ENCODE assay signal across 9 mouse cellular contexts in the genomic region with DNA sequence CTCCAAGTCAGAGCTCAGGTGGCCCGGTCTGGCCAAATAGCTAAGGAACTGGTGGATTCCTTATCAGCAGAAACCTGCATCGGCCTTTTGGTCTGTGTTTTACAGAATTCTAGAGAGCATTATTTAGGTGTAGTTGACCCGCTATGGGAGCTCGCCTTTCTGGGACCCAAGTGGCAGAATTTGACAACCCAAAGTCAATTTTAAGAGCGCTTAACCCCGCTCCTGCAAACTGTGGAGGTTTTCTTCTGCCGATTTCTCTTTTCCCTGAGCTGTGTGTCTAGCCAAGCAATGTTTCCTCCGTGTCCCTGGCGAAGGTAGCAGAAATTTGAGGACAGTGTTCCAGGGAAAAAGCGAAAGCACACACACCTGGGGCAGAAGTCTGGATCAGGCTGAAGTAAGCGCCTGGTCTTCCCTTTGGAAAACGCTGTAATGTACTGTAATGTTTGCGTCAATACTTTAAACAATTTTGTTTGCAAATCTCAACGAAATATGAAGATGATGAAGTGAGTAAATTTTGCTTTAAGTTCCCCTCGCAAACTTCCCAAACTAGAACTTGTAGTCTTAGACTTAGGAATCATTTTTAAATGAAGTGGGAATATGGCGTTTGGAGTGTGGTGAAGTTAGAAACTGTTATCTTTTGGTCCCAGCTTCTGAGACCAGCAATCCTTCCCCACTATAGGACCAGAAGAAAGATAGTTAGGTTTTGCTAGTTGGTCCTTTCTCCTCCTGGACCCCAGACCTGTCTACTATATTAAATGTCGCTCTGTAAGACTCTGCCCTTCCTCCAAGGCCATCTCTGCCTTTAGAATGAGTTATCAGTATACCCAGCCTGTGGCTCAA. TPM values are rescaled to one million over a fixed set of nuclear protein-coding genes. Genes with fewer than 3 reads are reported as not detected.
A peak's percentile ranks its signal among the peaks of the same experiment; 100 is the strongest.
DNase-seq lines count a peak whose midpoint lies in the region; ATAC-seq lines count a peak whose summit lies in the region.
"Had no signal": no experiment of that assay in that cellular context is flagged by ENCODE, and none has a peak within 500 bp of the region (broad histone marks: within the 10 kb centered on the region; RNA-seq: fewer than 3 reads in every experiment).

No protein-coding gene starts in this region.

- H3K27me3 ChIP-seq in heart, embryonic 12.5 days (replicated peaks): peaks cover 88% of the 10 kb centered on the region
- peaks cover 94% of the 10 kb centered on the region for H3K27me3 ChIP-seq in embryonic facial prominence, embryonic 14.5 days (replicated peaks; ENCODE audit: control insufficient read depth, insufficient read depth, low read length)
- H3K27me3 ChIP-seq in intestine, embryonic 15.5 days (replicated peaks): peaks cover 81% of the 10 kb centered on the region
- peaks cover 87% of the 10 kb centered on the region for H3K27me3 ChIP-seq in neural tube, embryonic 11.5 days (ENCODE audit: control insufficient read depth, insufficient read depth, low read length)

- no peaks in the 10 kb centered on the region for H3K36me3 ChIP-seq in heart, embryonic 12.5 days
- H3K36me3 ChIP-seq in embryonic facial prominence, embryonic 14.5 days (ENCODE audit: control insufficient read depth, insufficient read depth, low read length): no peaks in the 10 kb centered on the region
- no peaks in the 10 kb centered on the region for H3K36me3 ChIP-seq in intestine, embryonic 15.5 days
- no peaks in the 10 kb centered on the region for H3K36me3 ChIP-seq in neural tube, embryonic 11.5 days (ENCODE audit: control insufficient read depth, insufficient read depth, low read length)

- peak overlapping the region; percentile 59 for H3K4me3 ChIP-seq in heart, embryonic 12.5 days
- peak overlapping the region; percentile 52 for H3K4me3 ChIP-seq in embryonic facial prominence, embryonic 14.5 days (ENCODE audit: low read depth, low read length)
- H3K4me3 ChIP-seq in intestine, embryonic 15.5 days (replicated peaks): 0 out of 2 replicates have a peak overlapping the region, but pooled peaks have one; percentile 43
- H3K4me3 ChIP-seq in neural tube, embryonic 11.5 days (ENCODE audit: low read depth, low read length): no peak overlapping the region

- H3K9me3 ChIP-seq in heart, embryonic 12.5 days (replicated peaks): no peaks in the 10 kb centered on the region
- no peaks in the 10 kb centered on the region for H3K9me3 ChIP-seq in embryonic facial prominence, embryonic 14.5 days (ENCODE audit: control insufficient read depth, low read length)
- H3K9me3 ChIP-seq in intestine, embryonic 15.5 days: no peaks in the 10 kb centered on the region
- H3K9me3 ChIP-seq in neural tube, embryonic 11.5 days (ENCODE audit: control insufficient read depth, low read length): no peaks in the 10 kb centered on the region

- no peak for ATAC-seq in heart, embryonic 12.5 days (ENCODE audit: insufficient number of reproducible peaks, low FRiP score)
- ATAC-seq in embryonic facial prominence, embryonic 14.5 days (ENCODE audit: low read depth): no peak
- ATAC-seq in intestine, embryonic 15.5 days: no peak
- ATAC-seq in neural tube, embryonic 11.5 days (ENCODE audit: insufficient read depth, low FRiP score, low TSS enrichment): no peak
- no peak for ATAC-seq in megakaryocyte-erythroid progenitor cell, adult 5-6 weeks (replicated peaks; ENCODE audit: low FRiP score, low TSS enrichment, poor library complexity, severe bottlenecking)

- peak overlapping the region; percentile 99 for H3K4me2 ChIP-seq in heart, embryonic 12.5 days
- H3K4me2 ChIP-seq in embryonic facial prominence, embryonic 14.5 days (ENCODE audit: low read depth, low read length): peak overlapping the region; percentile 93
- peak overlapping the region; percentile 96 for H3K4me2 ChIP-seq in intestine, embryonic 15.5 days (replicated peaks)
- peak overlapping the region; percentile 91 for H3K4me2 ChIP-seq in neural tube, embryonic 11.5 days (ENCODE audit: low read depth)

- no peak overlapping the region for H3K27ac ChIP-seq in heart, embryonic 12.5 days (ENCODE audit: poor library complexity, severe bottlenecking)
- H3K27ac ChIP-seq in embryonic facial prominence, embryonic 14.5 days (replicated peaks; ENCODE audit: low read depth, low read length): no peak overlapping the region
- H3K27ac ChIP-seq in intestine, embryonic 15.5 days: no peak overlapping the region
- H3K27ac ChIP-seq in neural tube, embryonic 11.5 days (ENCODE audit: low read depth, low read length): no peak overlapping the region

- 4% methylated on average over 17 of the region's 17 CpGs for WGBS in heart, embryonic 12.5 days
- 6% methylated on average over 17 of the region's 17 CpGs for WGBS in embryonic facial prominence, embryonic 14.5 days
- 4% methylated on average over 17 of the region's 17 CpGs for WGBS in intestine, embryonic 15.5 days
- WGBS in neural tube, embryonic 11.5 days: 1% methylated on average over 17 of the region's 17 CpGs

- no peak overlapping the region for H3K9ac ChIP-seq in heart, embryonic 12.5 days
- H3K9ac ChIP-seq in embryonic facial prominence, embryonic 14.5 days (ENCODE audit: low read depth, low read length): peak overlapping the region; percentile 38
- no peak overlapping the region for H3K9ac ChIP-seq in intestine, embryonic 15.5 days
- no peak overlapping the region; the same call in 1 of the 2 replicates for H3K9ac ChIP-seq in neural tube, embryonic 11.5 days (ENCODE audit: low read length)

- H3K4me1 ChIP-seq in heart, embryonic 12.5 days (replicated peaks): peaks cover 26% of the 10 kb centered on the region
- H3K4me1 ChIP-seq in embryonic facial prominence, embryonic 14.5 days (ENCODE audit: control insufficient read depth, insufficient read depth, low read length): peaks cover 14% of the 10 kb centered on the region
- peaks cover 22% of the 10 kb centered on the region for H3K4me1 ChIP-seq in intestine, embryonic 15.5 days (replicated peaks)
- peaks cover 8% of the 10 kb centered on the region; the same call in 1 of the 2 replicates for H3K4me1 ChIP-seq in neural tube, embryonic 11.5 days (ENCODE audit: control insufficient read depth, insufficient read depth, low read length)

- no peak for DNase-seq in heart, adult 11 months
- DNase-seq in embryonic facial prominence, embryonic 14.5 days (ENCODE audit: low spot score): no peak
- DNase-seq in neural tube, embryonic 11.5 days (ENCODE audit: low spot score): peak; percentile 11
- no peak for DNase-seq in adrenal gland, postnatal 4 days (ENCODE audit: low spot score in 2 of 2)
- no peak for DNase-seq in gastrocnemius, adult 8-10 months (ENCODE audit: low spot score in 2 of 2)

RNA-seq across cellular contexts. Expression of gene Vgll2, which starts 1.1 kb away (rescaled TPM):
- 0.29 and 0.33 TPM in 2 replicates for polyA plus RNA-seq in heart, embryonic 12.5 days (2016; fragmentation: Nextera tagmentation; extraction: Ambion mirVana)
- 53.2 and 53.3 TPM in 2 replicates for polyA plus RNA-seq in embryonic facial prominence, embryonic 14.5 days (2014; fragmentation: Nextera tagmentation; extraction: Ambion mirVana)
- polyA plus RNA-seq in intestine, embryonic 15.5 days (2015; fragmentation: Nextera tagmentation; extraction: Ambion mirVana): 0.25 TPM in 1 of 2 replicates, not detected in the other
- 10.9 and 11.0 TPM in 2 replicates for polyA plus RNA-seq in neural tube, embryonic 11.5 days (2014; fragmentation: Nextera tagmentation; extraction: Ambion mirVana)
- not detected in 2 replicates for total RNA-seq in megakaryocyte-erythroid progenitor cell, adult 5-6 weeks (2014; fragmentation: Nextera tagmentation)
- not detected in 2 replicates for total RNA-seq in megakaryocyte-erythroid progenitor cell, adult 5-6 weeks (2017)
- total RNA-seq in adrenal gland, postnatal 4 days (2021): 1 to 10 TPM; 1.6 to 4.3 TPM
- total RNA-seq in gastrocnemius, adult 8-10 months (2022): 100 to 1,000 TPM in 2 of 4 experiments, 10 to 100 TPM in 2; 71.6 to 102 (median 86.6) TPM
- total RNA-seq: left cerebral cortex, postnatal 25 days had no signal
